Mouse (Mus musculus): ENCODE data around the gene Ephb1. TPM values are rescaled to one million over a fixed set of nuclear protein-coding genes. Genes with fewer than 3 reads are reported as not detected.

Gene Ephb1
- total RNA-seq, 2 experiments from 2014 or later: 47.3 to 50.4 TPM

Small RNA genes within 50 kb of the gene (microRNA-seq; reads per million reads assigned to microRNA genes)
- gene Mir7243: not detected

Other genes starting within 250 kb of the Ephb1 start
- 1 to 10 TPM; 1.7 to 2.2 TPM for gene Ky, start 151.1 kb upstream of the Ephb1 start, total RNA-seq (2021)